In genomic region chr6:114285424-114285823, GRCm38 (mm10) we compare ENCODE assay signal across 18 mouse cellular contexts. TPM values are rescaled to one million over a fixed set of nuclear protein-coding genes. Genes with fewer than 3 reads are reported as not detected.
A peak's percentile ranks its signal among the peaks of the same experiment; 100 is the strongest.
DNase-seq lines count a peak whose midpoint lies in the region; ATAC-seq and TF ChIP-seq lines count a peak whose summit lies in the region.
"Had no signal": no experiment of that assay in that cellular context is flagged by ENCODE, and none has a peak within 500 bp of the region (broad histone marks: within the 10 kb centered on the region; RNA-seq: fewer than 3 reads in every experiment).

No protein-coding gene starts in this region.

- H3K4me3 ChIP-seq in hindbrain, embryonic 13.5 days, result peak overlapping the region; percentile 75
- no peak overlapping the region for H3K4me3 ChIP-seq in hindbrain, embryonic 10.5 days
- H3K4me3 ChIP-seq in cortical plate, adult 2 months (ENCODE audit: insufficient read depth, low read length), result peak overlapping the region; percentile 73
- 0 out of 2 replicates have a peak overlapping the region, but pooled peaks have one; percentile 12 for H3K4me3 ChIP-seq in midbrain, embryonic 14.5 days (replicated peaks; ENCODE audit: low read depth, low read length)
- H3K4me3 ChIP-seq: embryonic facial prominence, embryonic 13.5 days; heart, adult 2 months had no signal

- peaks cover 82% of the 10 kb centered on the region for H3K4me1 ChIP-seq in hindbrain, embryonic 13.5 days (replicated peaks)
- H3K4me1 ChIP-seq in hindbrain, embryonic 10.5 days (replicated peaks), result peaks cover 49% of the 10 kb centered on the region
- H3K4me1 ChIP-seq in cortical plate, adult 2 months (ENCODE audit: control insufficient read depth, insufficient read depth, low read length), result peaks cover 6% of the 10 kb centered on the region
- peaks cover 57% of the 10 kb centered on the region for H3K4me1 ChIP-seq in midbrain, embryonic 14.5 days (ENCODE audit: control insufficient read depth, insufficient read depth, low read length)

- no peak for TF ChIP-seq CTCF in cortical plate, adult 2 months (IDR thresholded peaks at IDR 0.05; ENCODE audit: extremely low read depth, insufficient read depth, low read length)

- H3K27ac ChIP-seq in hindbrain, embryonic 13.5 days, result peak overlapping the region; percentile 18; the same call in 1 of the 2 replicates
- no peak overlapping the region for H3K27ac ChIP-seq in hindbrain, embryonic 10.5 days
- H3K27ac ChIP-seq in cortical plate, adult 2 months (ENCODE audit: insufficient read depth, low read length), result peak overlapping the region; percentile 94; the same call in 1 of the 2 replicates
- no peak overlapping the region for H3K27ac ChIP-seq in midbrain, embryonic 14.5 days (replicated peaks; ENCODE audit: low read depth, low read length)
- H3K27ac ChIP-seq: embryonic facial prominence, embryonic 13.5 days; heart, adult 2 months; kidney, postnatal 0 days had no signal

- H3K9me3 ChIP-seq in hindbrain, embryonic 13.5 days, result no peaks in the 10 kb centered on the region
- no peaks in the 10 kb centered on the region for H3K9me3 ChIP-seq in hindbrain, embryonic 10.5 days
- no peaks in the 10 kb centered on the region for H3K9me3 ChIP-seq in midbrain, embryonic 14.5 days (ENCODE audit: control insufficient read depth, low read length)
- H3K9me3 ChIP-seq: embryonic facial prominence, embryonic 13.5 days had no signal

- no peak for ATAC-seq in hindbrain, embryonic 13.5 days (ENCODE audit: low FRiP score)
- ATAC-seq in midbrain, embryonic 14.5 days (ENCODE audit: low FRiP score, low TSS enrichment), result no peak
- ATAC-seq: activated CD4-positive, CD25-positive, alpha-beta regulatory T cell, adult 4 months had no signal

- 32% methylated on average over 4 of the region's 4 CpGs for WGBS in hindbrain, embryonic 13.5 days
- WGBS in hindbrain, embryonic 10.5 days, result 38% methylated on average over 4 of the region's 4 CpGs
- 36% methylated on average over 4 of the region's 4 CpGs for WGBS in midbrain, embryonic 14.5 days

- peak overlapping the region; percentile 65 for H3K4me2 ChIP-seq in hindbrain, embryonic 13.5 days
- peak overlapping the region; percentile 64 for H3K4me2 ChIP-seq in midbrain, embryonic 14.5 days (ENCODE audit: low read length)
- H3K4me2 ChIP-seq: embryonic facial prominence, embryonic 13.5 days; lung, embryonic 14.5 days had no signal

- DNase-seq in hindbrain, embryonic 10.5 days (ENCODE audit: low spot score), result no peak
- peak; percentile 66 for DNase-seq in ES-CJ7 (ENCODE audit: low read depth, low spot score)
- no peak for DNase-seq in midbrain, embryonic 14.5 days
- DNase-seq in kidney, postnatal 14 days, result no peak
- DNase-seq in gastrocnemius, adult 18-20 months (ENCODE audit: low spot score), result no peak
- DNase-seq in heart, postnatal 4 days, result no peak
- DNase-seq: gastrocnemius, postnatal 10 days; heart, adult 2 months; layer of hippocampus, adult 9-11 months; lung, embryonic 14.5 days; thymus, postnatal 14 days had no signal

- H3K27me3 ChIP-seq in hindbrain, embryonic 13.5 days, result peaks cover 25% of the 10 kb centered on the region
- peaks cover 77% of the 10 kb centered on the region for H3K27me3 ChIP-seq in hindbrain, embryonic 10.5 days (ENCODE audit: insufficient read depth, poor library complexity, severe bottlenecking)
- no peaks in the 10 kb centered on the region for H3K27me3 ChIP-seq in midbrain, embryonic 14.5 days (ENCODE audit: control insufficient read depth, insufficient read depth, low read length)

- H3K36me3 ChIP-seq in hindbrain, embryonic 13.5 days, result no peaks in the 10 kb centered on the region
- H3K36me3 ChIP-seq in hindbrain, embryonic 10.5 days, result no peaks in the 10 kb centered on the region
- no peaks in the 10 kb centered on the region for H3K36me3 ChIP-seq in midbrain, embryonic 14.5 days (ENCODE audit: control insufficient read depth, insufficient read depth, low read length)
- H3K36me3 ChIP-seq: embryonic facial prominence, embryonic 13.5 days had no signal

- H3K9ac ChIP-seq in hindbrain, embryonic 13.5 days, result peak overlapping the region; percentile 51
- H3K9ac ChIP-seq in midbrain, embryonic 14.5 days (replicated peaks; ENCODE audit: low read length), result no peak overlapping the region; the same call in 1 of the 2 replicates
- H3K9ac ChIP-seq: embryonic facial prominence, embryonic 13.5 days; lung, embryonic 14.5 days had no signal

- TF ChIP-seq POLR2A in cortical plate, adult 2 months (IDR thresholded peaks at IDR 0.05; ENCODE audit: extremely low read depth, insufficient read depth, low read length), result no peak

RNA-seq across cellular contexts. Expression of gene Slc6a1, which starts 3.0 kb away (rescaled TPM):
- 78.0 and 87.2 TPM in 2 replicates for polyA plus RNA-seq in hindbrain, embryonic 13.5 days (2015; fragmentation: Nextera tagmentation; extraction: Ambion mirVana)
- 3.7 and 15.2 TPM in 2 replicates for polyA plus RNA-seq in hindbrain, embryonic 10.5 days (2016; fragmentation: Nextera tagmentation; extraction: Ambion mirVana)
- 363 and 392 TPM in 2 replicates for polyA plus RNA-seq in cortical plate, adult 2 months (2012; rRNA removed)
- polyA plus RNA-seq in midbrain, embryonic 14.5 days (2014; fragmentation: Nextera tagmentation; extraction: Ambion mirVana), result 116 and 125 TPM in 2 replicates
- total RNA-seq in gastrocnemius, adult 18-20 months (2021), result under 1 TPM; 0.17 to 0.23 TPM
- under 1 TPM; 0.18 to 0.29 TPM for total RNA-seq in heart, postnatal 4 days (2021)
- total RNA-seq: liver, adult 2 months had no signal
- polyA plus RNA-seq: intestine, embryonic 14.5 days; lung, embryonic 14.5 days had no signal

Comparison
In these comparisons a context has a peak if more than half of its experiments do, and no peak if none do; other contexts are left out.
1. H3K27ac ChIP-seq: peak in hindbrain, embryonic 13.5 days (single experiment) and cortical plate, adult 2 months (single experiment); none in hindbrain, embryonic 10.5 days (single experiment) and midbrain, embryonic 14.5 days (single experiment).